Mouse (Mus musculus) bone marrow macrophage, adult 2 months (primary cell): ENCODE data around the gene Gtdc1. TPM values are rescaled to one million over a fixed set of nuclear protein-coding genes. Genes with fewer than 3 reads are reported as not detected.
"Not testable (repeated sequence)": the region's sequence is repeated elsewhere in the genome, so short reads cannot be mapped to it uniquely, and the experiment has no call there.

Experiments used
- H3K27ac ChIP-seq: 2 replicates; pipeline ENCODE4 v1.5.1; 2012; ENCODE audit warnings: low read depth, low read length; ENCODE audit not compliant: insufficient read depth
- H3K4me1 ChIP-seq: 2 replicates; pipeline ENCODE4 v1.6.1; 2012; ENCODE audit warnings: low read length; ENCODE audit not compliant: control insufficient read depth, insufficient read depth
- H3K4me3 ChIP-seq: 2 replicates; pipeline ENCODE4 v1.5.1; 2012; ENCODE audit warnings: mild to moderate bottlenecking, low read length, moderate library complexity; ENCODE audit not compliant: insufficient read depth
- CTCF ChIP-seq: IDR thresholded peaks from 2 replicates; pipeline ENCODE4 v1.5.1; 2012; ENCODE audit warnings: low read depth, mild to moderate bottlenecking, low read length, moderate library complexity
- POLR2A ChIP-seq: IDR thresholded peaks from 2 replicates; pipeline ENCODE4 v1.6.1; 2012; ENCODE audit warnings: mild to moderate bottlenecking, low read depth, low read length, borderline replicate concordance
- polyA plus RNA-seq: library from polyadenylated mRNA; stranded (reverse); fragments of >200 nt; gene quantifications from 2 replicates; pipeline ENCODE4 v1.2.4, GENCODE M21; 2012; ENCODE audit not compliant: missing spikeins, insufficient read depth, insufficient read length

The Gtdc1 gene
- polyA plus RNA-seq, 1 experiment: 20.4 TPM

DNA sequence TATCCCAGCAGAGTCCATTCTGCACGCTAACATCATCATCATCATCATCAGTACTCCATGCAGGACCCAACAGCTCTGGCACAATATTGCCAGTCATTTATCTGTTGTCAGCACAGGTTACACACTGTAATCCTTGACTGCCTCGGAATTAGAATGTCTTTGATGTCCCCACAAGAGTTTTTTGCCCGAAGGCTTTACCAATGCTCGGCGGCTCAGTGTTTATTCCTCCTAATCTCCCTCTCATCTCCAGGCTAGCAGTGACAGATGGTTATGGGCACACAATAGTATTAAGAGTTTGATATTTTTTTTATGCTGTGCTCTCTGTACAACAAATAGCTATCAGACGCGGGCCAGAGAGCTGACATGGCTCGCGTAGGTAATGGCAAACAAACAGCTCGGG lies 294.9 kb downstream of the Gtdc1 start:
- Histone ChIP-seq H3K4me1 (no peaks in the 10 kb centered on the region), H3K4me3 (no peak overlapping the region), H3K27ac (no peak overlapping the region)
- no peak for TF ChIP-seq POLR2A
- TF ChIP-seq CTCF: no peak

DNA sequence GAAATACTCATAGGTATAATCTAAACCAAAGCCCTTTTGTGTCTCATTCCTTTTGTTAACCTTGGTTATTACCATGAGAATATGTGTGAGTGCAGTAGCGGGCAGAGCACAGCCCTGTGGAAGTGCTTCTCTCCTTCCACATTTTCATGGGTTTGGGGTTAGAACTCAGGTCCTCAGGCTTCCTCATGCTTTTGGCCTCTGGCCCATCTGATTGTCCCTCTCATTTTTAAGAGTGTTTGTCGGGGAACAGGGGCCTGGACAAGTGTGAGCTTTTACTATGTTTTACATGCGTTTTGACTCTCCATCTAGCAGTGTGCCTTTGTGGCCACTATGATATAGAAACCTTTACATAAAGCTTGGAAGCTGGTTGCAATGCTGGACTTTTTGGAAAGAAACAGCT lies 296.4 kb downstream of the Gtdc1 start:
- no peak overlapping the region for H3K27ac ChIP-seq
- TF ChIP-seq CTCF: no peak
- H3K4me3 ChIP-seq: no peak overlapping the region
- H3K4me1 ChIP-seq: no peaks in the 10 kb centered on the region

DNA sequence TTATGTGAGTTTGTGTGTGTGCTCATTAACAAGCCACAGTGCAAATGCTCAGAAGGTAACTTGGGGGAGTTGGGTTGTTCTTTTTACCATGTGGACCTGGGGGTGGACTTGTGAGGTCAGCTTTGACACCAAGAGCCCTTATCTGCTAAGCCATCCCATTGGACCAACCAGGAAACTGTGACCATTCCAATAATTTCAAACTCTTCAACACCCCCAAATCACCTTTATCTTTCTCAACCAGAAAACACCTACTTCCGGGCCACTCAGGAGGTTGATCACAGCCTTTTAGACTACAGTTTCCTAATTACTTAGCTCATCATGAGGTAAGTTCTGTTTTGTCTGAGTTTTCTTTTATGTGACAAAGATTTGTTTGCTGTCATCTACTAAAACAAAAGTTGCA lies 298.7 kb downstream of the Gtdc1 start:
- H3K4me1 ChIP-seq: 0 out of 2 replicates have a peak, but pooled peaks cover 2% of the 10 kb centered on the region
- no peak overlapping the region for H3K4me3 ChIP-seq
- TF ChIP-seq CTCF: no peak
- TF ChIP-seq POLR2A: no peak
- no peak overlapping the region for H3K27ac ChIP-seq

DNA sequence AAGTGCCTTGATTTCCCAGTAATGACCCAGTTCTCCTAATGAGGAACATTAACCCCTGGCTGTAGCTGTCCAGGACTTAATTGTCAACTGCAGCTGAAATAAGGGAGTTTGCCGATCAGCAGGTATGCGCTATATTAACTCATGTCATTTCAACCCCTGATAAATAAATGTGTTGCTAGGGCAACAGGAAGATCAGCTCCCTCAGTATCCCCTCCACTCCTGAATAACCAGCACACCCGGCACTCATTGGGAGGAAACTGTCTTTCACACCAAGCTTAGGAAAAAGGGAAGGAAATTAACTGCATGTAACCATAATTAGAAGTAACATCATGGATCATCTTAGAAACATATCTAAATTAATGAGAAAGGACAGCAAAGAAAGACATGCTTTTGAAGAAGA lies 302.3 kb downstream of the Gtdc1 start:
- TF ChIP-seq POLR2A (no peak), CTCF (no peak)
- Histone ChIP-seq H3K4me1 (0 out of 2 replicates have a peak, but pooled peaks cover 2% of the 10 kb centered on the region), H3K27ac (no peak overlapping the region), H3K4me3 (no peak overlapping the region)

DNA sequence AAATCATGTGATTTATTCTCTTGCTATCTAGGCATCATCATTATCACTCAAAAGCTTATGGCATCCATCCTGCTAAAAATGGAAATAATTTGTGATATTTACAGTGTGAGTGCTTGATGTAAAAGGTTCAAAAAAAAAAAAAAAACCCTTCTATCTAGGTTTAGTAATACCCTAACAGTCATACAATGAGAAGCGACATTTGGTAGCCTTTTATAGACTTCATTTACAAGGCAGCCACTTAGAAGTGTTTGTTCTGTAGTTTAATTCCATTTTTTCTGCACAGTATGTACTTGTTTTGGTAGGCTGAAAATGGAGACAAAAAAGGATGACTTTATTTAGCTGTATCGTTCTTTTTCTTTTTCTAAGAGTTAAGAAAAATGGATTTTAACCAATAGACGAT lies 305.0 kb downstream of the Gtdc1 start:
- TF ChIP-seq CTCF: no peak
- TF ChIP-seq POLR2A: no peak
- H3K4me3 ChIP-seq: no peak overlapping the region
- 0 out of 2 replicates have a peak, but pooled peaks cover 2% of the 10 kb centered on the region for H3K4me1 ChIP-seq
- no peak overlapping the region for H3K27ac ChIP-seq

DNA sequence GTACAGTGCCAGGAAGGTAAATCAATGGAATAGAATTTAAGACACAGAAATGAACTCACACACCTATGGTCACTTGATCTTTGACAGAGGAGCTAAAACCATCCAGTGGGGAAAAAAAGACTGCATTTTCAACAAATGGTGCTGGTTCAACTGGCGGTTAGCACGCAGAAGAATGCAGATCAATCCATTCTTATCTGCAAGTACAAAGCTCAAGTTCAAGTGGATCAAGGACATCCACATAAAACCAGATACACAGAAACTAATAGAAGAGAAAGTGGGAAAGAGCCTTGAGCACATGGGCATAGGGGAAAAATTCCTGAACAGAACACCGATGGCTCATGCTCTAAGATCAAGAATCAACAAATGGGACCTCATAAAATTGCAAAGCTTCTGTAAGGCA lies 327.8 kb downstream of the Gtdc1 start:
- not testable (repeated sequence) for H3K27ac ChIP-seq

DNA sequence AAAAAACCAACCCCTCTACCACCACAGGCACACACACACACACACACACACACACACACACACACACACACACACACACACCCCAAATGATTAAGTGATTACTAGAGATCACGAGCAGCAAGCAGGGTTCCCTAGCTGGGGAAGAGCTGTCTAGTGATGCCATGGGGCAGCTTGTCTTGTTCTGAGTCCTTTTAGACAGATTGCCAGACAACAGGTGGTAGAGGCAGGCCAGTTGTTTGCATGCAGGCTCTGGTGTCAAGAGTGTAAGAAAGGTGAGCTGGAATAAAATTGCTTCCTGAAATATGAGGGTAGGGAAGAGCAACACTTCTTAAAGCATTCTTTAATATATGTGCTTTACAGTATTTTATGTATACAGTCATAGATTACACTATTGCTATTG lies 333.2 kb downstream of the Gtdc1 start:
- Histone ChIP-seq H3K27ac (no peak overlapping the region), H3K4me3 (no peak overlapping the region), H3K4me1 (no peaks in the 10 kb centered on the region)
- TF ChIP-seq CTCF (no peak), POLR2A (no peak)

More for the DNA sequence above, 327.8 kb downstream of the Gtdc1 start:
- H3K4me3 ChIP-seq, H3K4me1 ChIP-seq: not testable (repeated sequence)

DNA sequence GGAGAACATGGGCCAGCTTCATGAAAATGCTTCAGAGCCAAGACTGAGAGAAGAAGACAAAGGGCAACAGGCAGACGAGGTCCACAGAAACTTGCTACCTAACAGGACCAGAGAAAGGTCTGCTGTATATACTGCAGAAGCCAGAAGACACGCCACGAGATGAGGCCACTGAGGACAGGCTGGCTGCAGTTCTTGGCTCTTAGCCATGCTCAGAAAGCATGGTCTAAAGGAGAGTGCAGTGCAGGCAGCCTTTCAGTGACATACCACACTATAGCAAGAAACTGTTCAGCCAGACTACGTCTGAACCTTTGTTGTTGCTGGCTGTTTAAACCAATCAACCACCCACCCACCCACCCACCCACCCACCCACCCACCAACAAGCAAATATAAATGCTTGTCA lies 336.6 kb downstream of the Gtdc1 start:
- Histone ChIP-seq H3K4me3 (no peak overlapping the region), H3K4me1 (no peaks in the 10 kb centered on the region)
- TF ChIP-seq POLR2A: no peak

DNA sequence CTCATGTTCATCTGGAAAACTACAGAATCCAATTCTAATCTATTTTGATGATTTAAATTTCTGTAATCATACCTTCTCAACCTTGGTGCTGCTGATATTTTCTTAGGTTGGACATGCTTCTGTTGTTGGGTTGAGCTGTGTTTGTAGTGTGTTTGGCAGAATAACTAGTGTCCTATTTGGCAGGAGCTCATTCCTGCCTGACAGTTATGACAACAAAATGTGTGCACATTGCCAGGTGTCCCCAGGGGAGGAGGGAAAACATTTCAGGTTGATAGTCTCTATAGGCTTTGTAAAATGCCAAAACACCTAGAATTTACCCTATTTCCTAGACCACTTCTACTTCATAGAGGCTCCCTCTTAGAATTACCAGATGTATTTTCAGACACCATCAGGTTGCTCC lies 343.4 kb downstream of the Gtdc1 start:
- Histone ChIP-seq H3K4me3 (no peak overlapping the region), H3K27ac (no peak overlapping the region), H3K4me1 (no peaks in the 10 kb centered on the region)
- TF ChIP-seq CTCF: no peak
- no peak for TF ChIP-seq POLR2A

More for the DNA sequence above, 336.6 kb downstream of the Gtdc1 start:
- no peak overlapping the region for H3K27ac ChIP-seq

DNA sequence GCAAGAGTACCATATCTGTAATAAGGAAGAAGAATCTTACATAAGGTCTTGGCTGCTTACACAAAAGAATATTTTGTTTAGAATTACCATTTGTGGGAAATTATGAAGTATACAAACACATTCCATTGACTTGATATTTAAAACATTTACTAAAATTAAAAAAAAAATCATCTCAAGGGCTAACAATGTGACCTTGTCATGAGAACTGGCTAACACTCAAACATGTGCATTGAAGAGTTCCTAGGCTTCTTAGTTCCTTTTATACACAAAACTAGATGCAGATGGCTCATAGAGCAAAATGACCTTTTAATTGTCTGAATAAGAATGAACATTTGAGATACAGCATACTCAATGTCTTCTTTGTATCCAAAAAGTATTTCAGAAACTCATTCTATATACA lies 344.0 kb downstream of the Gtdc1 start:
- Histone ChIP-seq H3K4me1 (no peaks in the 10 kb centered on the region), H3K4me3 (no peak overlapping the region), H3K27ac (no peak overlapping the region)
- TF ChIP-seq POLR2A (no peak), CTCF (no peak)

DNA sequence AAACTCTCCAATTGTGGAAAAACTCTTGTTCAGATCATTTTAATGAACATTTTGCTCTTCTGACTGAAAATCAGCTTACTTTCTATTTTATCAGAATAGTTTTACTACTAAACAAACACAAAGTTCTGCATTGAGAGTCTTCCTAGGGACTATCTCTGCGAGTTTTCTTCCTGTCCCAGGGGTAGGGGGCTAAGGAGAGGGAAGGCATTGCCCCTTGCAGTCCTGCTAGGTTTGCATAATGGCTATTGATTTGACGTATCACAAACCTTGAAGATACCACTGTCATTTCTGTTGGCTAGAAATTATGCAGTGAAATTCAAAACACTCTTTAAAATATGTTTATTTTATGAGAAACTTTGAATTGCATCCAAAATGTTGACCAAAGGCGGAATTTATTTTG lies 355.6 kb downstream of the Gtdc1 start:
- Histone ChIP-seq H3K27ac (no peak overlapping the region), H3K4me1 (no peaks in the 10 kb centered on the region), H3K4me3 (no peak overlapping the region)
- TF ChIP-seq CTCF (no peak), POLR2A (no peak)
